Comparison of ENCODE assay signal across 24 mouse cellular contexts in the genomic region with DNA sequence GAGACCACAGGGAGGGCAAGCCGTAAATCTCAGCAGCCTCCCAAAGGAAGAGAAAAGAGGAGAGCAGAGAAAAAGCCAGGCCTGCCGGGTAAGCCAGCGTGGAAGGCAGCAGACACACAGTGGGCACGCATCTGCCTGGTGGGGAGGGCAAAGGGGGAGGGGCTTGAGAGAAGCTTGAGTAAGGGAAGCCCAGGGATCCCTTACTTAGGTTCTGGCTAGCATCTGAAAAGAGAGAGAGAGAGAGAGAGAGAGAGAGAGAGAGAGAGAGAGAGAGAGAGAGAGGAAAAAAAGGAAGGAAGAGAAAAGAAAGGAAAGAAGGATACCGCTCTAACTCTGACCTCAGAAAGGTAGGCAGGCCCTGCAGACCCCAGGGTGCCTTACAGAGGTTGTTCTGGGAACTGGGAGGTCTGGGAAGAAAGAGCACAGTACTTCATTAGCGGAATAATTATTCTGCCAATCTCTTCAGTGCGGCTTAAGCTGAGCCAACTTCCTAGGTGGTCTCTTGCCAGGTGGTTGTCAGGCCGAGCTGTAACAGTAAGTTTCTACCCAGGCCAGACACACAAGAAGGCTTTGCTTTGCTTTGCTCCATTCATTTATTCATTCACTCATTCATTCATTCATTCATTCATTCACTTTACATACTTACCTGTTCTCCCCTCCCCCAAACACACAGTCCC. TPM values are rescaled to one million over a fixed set of nuclear protein-coding genes. Genes with fewer than 3 reads are reported as not detected.
DNase-seq lines count a peak whose midpoint lies in the region; ATAC-seq and TF ChIP-seq lines count a peak whose summit lies in the region.
"Had no signal": no experiment of that assay in that cellular context is flagged by ENCODE, and none has a peak within 500 bp of the region (broad histone marks: within the 10 kb centered on the region; RNA-seq: fewer than 3 reads in every experiment).

No protein-coding gene starts in this region.

- H3K4me2 ChIP-seq in forebrain, embryonic 12.5 days = no peak overlapping the region; the same call in 1 of the 2 replicates
- no peak overlapping the region for H3K4me2 ChIP-seq in midbrain, embryonic 14.5 days (ENCODE audit: low read length)
- no peak overlapping the region for H3K4me2 ChIP-seq in midbrain, embryonic 13.5 days (replicated peaks)
- no peak overlapping the region for H3K4me2 ChIP-seq in forebrain, embryonic 15.5 days (replicated peaks)
- no peak overlapping the region for H3K4me2 ChIP-seq in neural tube, embryonic 14.5 days (ENCODE audit: low read depth, low read length)
- H3K4me2 ChIP-seq: embryonic facial prominence, embryonic 12.5 days; hindbrain, embryonic 12.5 days; liver, embryonic 12.5 days; lung, embryonic 14.5 days; midbrain, embryonic 11.5 days had no signal

- H3K4me1 ChIP-seq in forebrain, embryonic 12.5 days = peaks cover 15% of the 10 kb centered on the region
- H3K4me1 ChIP-seq in forebrain, embryonic 10.5 days = peaks cover 18% of the 10 kb centered on the region
- H3K4me1 ChIP-seq in midbrain, embryonic 14.5 days (ENCODE audit: control insufficient read depth, insufficient read depth, low read length) = peaks cover 3% of the 10 kb centered on the region; the same call in 1 of the 2 replicates
- peaks cover 14% of the 10 kb centered on the region; the same call in 1 of the 2 replicates for H3K4me1 ChIP-seq in midbrain, embryonic 13.5 days (replicated peaks)
- H3K4me1 ChIP-seq in forebrain, embryonic 15.5 days = peaks cover 24% of the 10 kb centered on the region
- peaks cover 10% of the 10 kb centered on the region for H3K4me1 ChIP-seq in neural tube, embryonic 14.5 days (ENCODE audit: control insufficient read depth, insufficient read depth, low read length)
- no peaks in the 10 kb centered on the region for H3K4me1 ChIP-seq in lung, adult 2 months (ENCODE audit: control insufficient read depth, insufficient read depth, low read length)
- H3K4me1 ChIP-seq: liver, embryonic 12.5 days had no signal

- 12% methylated on average over 8 of the region's 8 CpGs for WGBS in forebrain, embryonic 12.5 days
- WGBS in forebrain, embryonic 10.5 days = 14% methylated on average over 8 of the region's 8 CpGs
- 13% methylated on average over 8 of the region's 8 CpGs for WGBS in midbrain, embryonic 14.5 days
- 13% methylated on average over 8 of the region's 8 CpGs for WGBS in midbrain, embryonic 13.5 days
- 6% methylated on average over 8 of the region's 8 CpGs for WGBS in forebrain, embryonic 15.5 days
- 8% methylated on average over 8 of the region's 8 CpGs for WGBS in neural tube, embryonic 14.5 days
- 52% methylated on average over 8 of the region's 8 CpGs for WGBS in lung, adult 2 months

- no peaks in the 10 kb centered on the region for H3K9me3 ChIP-seq in forebrain, embryonic 12.5 days
- H3K9me3 ChIP-seq in forebrain, embryonic 10.5 days = no peaks in the 10 kb centered on the region
- H3K9me3 ChIP-seq in midbrain, embryonic 14.5 days (ENCODE audit: control insufficient read depth, low read length) = no peaks in the 10 kb centered on the region
- H3K9me3 ChIP-seq in midbrain, embryonic 13.5 days = no peaks in the 10 kb centered on the region
- no peaks in the 10 kb centered on the region for H3K9me3 ChIP-seq in forebrain, embryonic 15.5 days
- no peaks in the 10 kb centered on the region for H3K9me3 ChIP-seq in neural tube, embryonic 14.5 days (ENCODE audit: control insufficient read depth, low read length)
- H3K9me3 ChIP-seq: embryonic facial prominence, embryonic 12.5 days; hindbrain, embryonic 12.5 days; liver, embryonic 12.5 days had no signal

- no peak for TF ChIP-seq CTCF in lung, adult 2 months (IDR thresholded peaks at IDR 0.05; ENCODE audit: insufficient read depth, low read length)

- no peak overlapping the region for H3K27ac ChIP-seq in forebrain, embryonic 12.5 days
- H3K27ac ChIP-seq in forebrain, embryonic 10.5 days = no peak overlapping the region
- H3K27ac ChIP-seq in midbrain, embryonic 14.5 days (replicated peaks; ENCODE audit: low read depth, low read length) = no peak overlapping the region
- no peak overlapping the region for H3K27ac ChIP-seq in midbrain, embryonic 13.5 days
- no peak overlapping the region for H3K27ac ChIP-seq in forebrain, embryonic 15.5 days (replicated peaks)
- 0 out of 2 replicates have a peak overlapping the region, but pooled peaks have one; percentile 60 for H3K27ac ChIP-seq in neural tube, embryonic 14.5 days (ENCODE audit: low read depth, low read length)
- H3K27ac ChIP-seq: embryonic facial prominence, embryonic 12.5 days; hindbrain, embryonic 12.5 days; liver, embryonic 12.5 days; macrophage had no signal

- H3K9ac ChIP-seq in forebrain, embryonic 12.5 days = no peak overlapping the region
- H3K9ac ChIP-seq in midbrain, embryonic 14.5 days (replicated peaks; ENCODE audit: low read length) = no peak overlapping the region
- H3K9ac ChIP-seq in midbrain, embryonic 13.5 days (replicated peaks) = no peak overlapping the region
- H3K9ac ChIP-seq in forebrain, embryonic 15.5 days (replicated peaks) = no peak overlapping the region
- no peak overlapping the region for H3K9ac ChIP-seq in neural tube, embryonic 14.5 days (replicated peaks; ENCODE audit: low read depth, low read length)
- H3K9ac ChIP-seq: embryonic facial prominence, embryonic 12.5 days; hindbrain, embryonic 12.5 days; liver, embryonic 12.5 days; lung, embryonic 14.5 days had no signal

- TF ChIP-seq POLR2A in lung, adult 2 months (IDR thresholded peaks at IDR 0.05; ENCODE audit: borderline replicate concordance, extremely low read depth, low read depth, low read length) = no peak

- ATAC-seq in forebrain, embryonic 12.5 days (ENCODE audit: low FRiP score) = peak; percentile 41; the same call in 1 of the 2 replicates
- no peak for ATAC-seq in midbrain, embryonic 14.5 days (ENCODE audit: low FRiP score, low TSS enrichment)
- ATAC-seq in midbrain, embryonic 13.5 days = no peak
- ATAC-seq in forebrain, embryonic 15.5 days (replicated peaks) = peak; percentile 69
- peak; percentile 63; the same call in 1 of the 2 replicates for ATAC-seq in neural tube, embryonic 14.5 days (ENCODE audit: low read depth)
- ATAC-seq: liver, embryonic 12.5 days had no signal

- peaks cover 17% of the 10 kb centered on the region for H3K27me3 ChIP-seq in forebrain, embryonic 12.5 days
- peaks cover 26% of the 10 kb centered on the region for H3K27me3 ChIP-seq in forebrain, embryonic 10.5 days (ENCODE audit: poor library complexity, severe bottlenecking)
- H3K27me3 ChIP-seq in midbrain, embryonic 14.5 days (ENCODE audit: control insufficient read depth, insufficient read depth, low read length) = no peaks in the 10 kb centered on the region
- H3K27me3 ChIP-seq in midbrain, embryonic 13.5 days = no peaks in the 10 kb centered on the region
- no peaks in the 10 kb centered on the region for H3K27me3 ChIP-seq in forebrain, embryonic 15.5 days
- no peaks in the 10 kb centered on the region for H3K27me3 ChIP-seq in neural tube, embryonic 14.5 days (ENCODE audit: control insufficient read depth, insufficient read depth, low read length)
- H3K27me3 ChIP-seq: CH12.LX; hindbrain, embryonic 12.5 days had no signal

- no peak overlapping the region for H3K4me3 ChIP-seq in forebrain, embryonic 12.5 days (replicated peaks)
- H3K4me3 ChIP-seq in forebrain, embryonic 10.5 days = no peak overlapping the region
- H3K4me3 ChIP-seq in midbrain, embryonic 14.5 days (replicated peaks; ENCODE audit: low read depth, low read length) = no peak overlapping the region
- no peak overlapping the region for H3K4me3 ChIP-seq in midbrain, embryonic 13.5 days (replicated peaks)
- no peak overlapping the region for H3K4me3 ChIP-seq in forebrain, embryonic 15.5 days
- no peak overlapping the region for H3K4me3 ChIP-seq in neural tube, embryonic 14.5 days (ENCODE audit: low read depth, low read length)
- no peak overlapping the region for H3K4me3 ChIP-seq in lung, adult 2 months (replicated peaks; ENCODE audit: extremely low read depth, low read depth, low read length)
- H3K4me3 ChIP-seq: embryonic facial prominence, embryonic 12.5 days; erythroblast, embryonic 14.5 days; hindbrain, embryonic 12.5 days; liver, embryonic 12.5 days; myocyte had no signal

- H3K36me3 ChIP-seq in forebrain, embryonic 12.5 days (replicated peaks) = no peaks in the 10 kb centered on the region
- no peaks in the 10 kb centered on the region for H3K36me3 ChIP-seq in forebrain, embryonic 10.5 days (replicated peaks)
- no peaks in the 10 kb centered on the region for H3K36me3 ChIP-seq in midbrain, embryonic 14.5 days (ENCODE audit: control insufficient read depth, insufficient read depth, low read length)
- H3K36me3 ChIP-seq in midbrain, embryonic 13.5 days = no peaks in the 10 kb centered on the region
- no peaks in the 10 kb centered on the region for H3K36me3 ChIP-seq in forebrain, embryonic 15.5 days
- no peaks in the 10 kb centered on the region for H3K36me3 ChIP-seq in neural tube, embryonic 14.5 days (ENCODE audit: control insufficient read depth, insufficient read depth, low read length)
- H3K36me3 ChIP-seq: embryonic facial prominence, embryonic 12.5 days; hindbrain, embryonic 12.5 days; liver, embryonic 12.5 days had no signal

- DNase-seq in forebrain, embryonic 10.5 days (ENCODE audit: extremely low spot score, low spot score) = no peak
- DNase-seq in midbrain, embryonic 14.5 days = peak; percentile 35
- no peak for DNase-seq in lung, adult 2 months
- DNase-seq in kidney, adult 8-10 months = no peak
- DNase-seq: cerebellum, adult 2 months; gastrocnemius, postnatal 25 days; kidney, adult 9 months; kidney, postnatal 4 days; lung, embryonic 14.5 days; thymus, postnatal 14 days had no signal

RNA-seq across cellular contexts. Expression of gene Dnah14, which starts 14.5 kb away (rescaled TPM):
- polyA plus RNA-seq in forebrain, embryonic 12.5 days (2016; fragmentation: Nextera tagmentation; extraction: Ambion mirVana) = 1.9 and 2.2 TPM in 2 replicates
- 2.0 and 2.3 TPM in 2 replicates for polyA plus RNA-seq in forebrain, embryonic 10.5 days (2016; fragmentation: Nextera tagmentation; extraction: Ambion mirVana)
- polyA plus RNA-seq in midbrain, embryonic 14.5 days (2014; fragmentation: Nextera tagmentation; extraction: Ambion mirVana) = 0.70 and 0.93 TPM in 2 replicates
- 0.73 and 0.82 TPM in 2 replicates for polyA plus RNA-seq in midbrain, embryonic 13.5 days (2015; fragmentation: Nextera tagmentation; extraction: Ambion mirVana)
- 0.71 and 1.0 TPM in 2 replicates for polyA plus RNA-seq in forebrain, embryonic 15.5 days (2015; fragmentation: Nextera tagmentation; extraction: Ambion mirVana)
- 0.61 and 0.94 TPM in 2 replicates for polyA plus RNA-seq in neural tube, embryonic 14.5 days (2014; fragmentation: Nextera tagmentation; extraction: Ambion mirVana)
- polyA plus RNA-seq in lung, adult 2 months (2012; rRNA removed) = 0.05 TPM in 1 of 2 replicates, not detected in the other
- polyA plus RNA-seq: erythroblast, embryonic 14.5 days; macrophage had no signal

RNA-seq across cellular contexts. Expression of gene Ccdc121, which starts 50.7 kb away (rescaled TPM):
- not detected in 2 replicates for polyA plus RNA-seq in forebrain, embryonic 12.5 days (2016; fragmentation: Nextera tagmentation; extraction: Ambion mirVana)
- polyA plus RNA-seq in forebrain, embryonic 10.5 days (2016; fragmentation: Nextera tagmentation; extraction: Ambion mirVana) = 0.09 TPM in 1 of 2 replicates, not detected in the other
- polyA plus RNA-seq in midbrain, embryonic 14.5 days (2014; fragmentation: Nextera tagmentation; extraction: Ambion mirVana) = 0.12 and 0.18 TPM in 2 replicates
- polyA plus RNA-seq in midbrain, embryonic 13.5 days (2015; fragmentation: Nextera tagmentation; extraction: Ambion mirVana) = not detected in 2 replicates
- polyA plus RNA-seq in forebrain, embryonic 15.5 days (2015; fragmentation: Nextera tagmentation; extraction: Ambion mirVana) = 0.11 TPM in 1 of 2 replicates, not detected in the other
- not detected in 2 replicates for polyA plus RNA-seq in neural tube, embryonic 14.5 days (2014; fragmentation: Nextera tagmentation; extraction: Ambion mirVana)
- polyA plus RNA-seq in lung, adult 2 months (2012; rRNA removed) = 0.79 and 1.2 TPM in 2 replicates
- polyA plus RNA-seq: erythroblast, embryonic 14.5 days; hindbrain, embryonic 12.5 days; intestine, embryonic 14.5 days; liver, embryonic 12.5 days; macrophage; midbrain, embryonic 11.5 days; myocyte; testis, adult 2 months had no signal

Comparison
In these comparisons a context has a peak if more than half of its experiments do, and no peak if none do; other contexts are left out.
1. ATAC-seq: peak in forebrain, embryonic 12.5 days (single experiment), forebrain, embryonic 15.5 days (single experiment) and neural tube, embryonic 14.5 days (single experiment); none in midbrain, embryonic 14.5 days (single experiment) and midbrain, embryonic 13.5 days (single experiment).